Mouse (Mus musculus) monocyte, adult 59 days (primary cell): ENCODE data around the gene Ranbp3l. TPM values are rescaled to one million over a fixed set of nuclear protein-coding genes. Genes with fewer than 3 reads are reported as not detected.

Experiments
- total RNA-seq, 2 experiments: library from RNA; stranded (reverse); gene quantifications; one replicate each; pipeline ENCODE4 v1.2.4; 2023

The Ranbp3l gene
- not detected for total RNA-seq

DNA sequence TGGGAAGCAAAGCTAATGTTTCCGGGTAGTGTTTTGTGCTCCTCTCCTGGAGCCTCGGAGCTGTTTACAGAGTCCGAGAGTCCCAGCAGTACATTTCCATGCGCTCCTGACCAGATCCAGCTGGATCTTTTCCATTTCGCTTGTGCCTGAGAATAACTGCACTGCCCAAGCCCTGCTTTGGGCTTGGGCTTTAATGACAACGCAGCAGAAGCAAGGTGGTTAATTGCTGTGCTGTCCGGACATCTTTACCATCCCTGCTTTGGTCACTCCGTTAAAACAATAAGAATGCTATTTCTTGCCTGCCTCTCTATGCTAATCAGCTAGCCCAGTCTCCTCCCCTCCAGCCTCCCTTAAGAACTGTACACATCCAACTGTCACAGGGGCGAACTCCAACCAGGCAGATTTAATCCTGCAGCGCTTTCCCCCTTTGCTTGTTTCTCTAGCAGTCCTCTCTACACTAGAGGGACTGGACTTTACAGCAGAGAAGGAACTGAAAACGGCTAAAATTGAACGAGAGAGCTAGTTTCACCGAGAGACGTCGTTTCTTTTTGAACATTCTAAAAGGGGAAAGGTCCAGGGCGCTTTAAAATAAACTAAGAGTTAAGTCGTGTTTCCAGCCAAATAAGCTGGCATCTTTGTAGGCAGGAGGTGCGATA, at the start of gene Ranbp3l:
Gene Ranbp3l (plus strand): TSS at position 377 of the 656 bp plus-strand sequence.

DNA sequence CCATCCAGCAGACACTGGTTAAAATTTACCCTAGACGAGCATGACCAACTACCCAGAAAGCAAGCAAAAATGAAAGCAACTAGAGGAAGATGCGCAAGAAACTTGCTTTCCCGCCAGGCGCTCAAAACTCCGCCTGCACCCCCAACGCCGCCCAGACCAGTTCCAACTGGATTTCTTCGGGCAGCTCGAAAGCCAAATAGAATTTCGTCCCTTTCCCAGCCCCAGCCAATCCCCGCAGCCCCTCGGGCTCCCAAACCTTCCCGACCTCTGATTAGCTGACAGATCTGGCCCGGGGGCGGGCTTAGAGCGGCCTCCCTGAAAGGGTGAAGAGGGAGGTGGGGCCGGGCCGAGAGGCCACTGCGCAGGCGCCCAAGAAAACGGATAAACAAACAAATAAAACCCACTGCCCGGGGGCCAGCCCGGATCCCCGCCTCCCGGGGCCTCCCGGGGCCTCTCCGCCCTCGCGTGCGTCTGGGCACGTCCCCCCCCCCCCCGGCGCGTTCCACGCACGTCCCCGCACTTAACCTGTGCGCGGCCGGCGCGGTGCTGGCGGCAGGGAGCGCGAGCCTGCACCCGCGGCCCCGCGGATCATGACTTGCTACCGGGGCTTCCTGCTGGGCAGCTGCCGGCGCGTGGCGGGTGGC, 103.3 kb downstream of the Ranbp3l start, which contains the start of gene Nadk2:
Gene Nadk2 (plus strand): TSS at position 349 of the 644 bp plus-strand sequence.

Other genes with a start within 250 kb of the Ranbp3l start
- gene Nadk2, start 103.3 kb downstream of the Ranbp3l start, total RNA-seq, result 10 to 100 TPM; 20.2 to 21.0 TPM
- 10 to 100 TPM; 21.4 to 26.1 TPM for gene Lmbrd2, start 172.6 kb downstream of the Ranbp3l start, total RNA-seq
- 10 to 100 TPM; 10.2 to 11.1 TPM for gene Skp2, start 187.5 kb downstream of the Ranbp3l start, total RNA-seq